Mouse (Mus musculus) bone marrow, adult 2 months (tissue): ENCODE results near the gene Zfp704. TPM values are rescaled to one million over a fixed set of nuclear protein-coding genes. Genes with fewer than 3 reads are reported as not detected.
A peak's percentile ranks its signal among the peaks of the same experiment; 100 is the strongest.

ENCODE experiments used
- H3K27ac ChIP-seq: fragments of 200-500 bp; 2 replicates; pipeline ENCODE4 v1.5.1; 2012; ENCODE audit warnings: low read depth, mild to moderate bottlenecking, control low read depth, inconsistent platforms, low read length; ENCODE audit not compliant: control insufficient read depth, poor library complexity, insufficient read depth
- H3K4me1 ChIP-seq: fragments of 200-500 bp; 2 replicates; pipeline ENCODE4 v1.6.1; 2011; ENCODE audit warnings: low read length; ENCODE audit not compliant: control insufficient read depth, insufficient read depth
- H3K4me3 ChIP-seq: fragments of 200-500 bp; replicated peaks from 2 replicates; pipeline ENCODE3; 2011; ENCODE audit warnings: mild to moderate bottlenecking, low read depth, low read length, control low read depth; ENCODE audit not compliant: control insufficient read depth
- CTCF ChIP-seq: fragments of 200-500 bp; IDR thresholded peaks from 2 replicates; pipeline ENCODE4 v1.5.1; 2011; ENCODE audit warnings: low read length, control low read depth; ENCODE audit not compliant: control insufficient read depth, insufficient read depth
- POLR2A ChIP-seq: fragments of 200-500 bp; IDR thresholded peaks from 2 replicates; pipeline ENCODE4 v1.6.1; 2011; ENCODE audit warnings: low read depth, mild to moderate bottlenecking, control low read depth, low read length, borderline replicate concordance; ENCODE audit not compliant: control insufficient read depth
- WGBS: fragments of 180-500 bp; shearing (Covaris S2); methylation state at CpG from one replicate; pipeline ENCODE4 v1.1.7; 2018; 5-methylcytosine and 5-hydroxymethylcytosine counted together
- polyA plus RNA-seq: library from polyadenylated mRNA; stranded (reverse); fragments of >200 nt; gene quantifications from 2 replicates; pipeline ENCODE4 v1.2.4, GENCODE M21; 2011; ENCODE audit warnings: low replicate concordance; ENCODE audit not compliant: missing spikeins, insufficient read depth, insufficient read length

Zfp704 gene
- polyA plus RNA-seq, 1 experiment: 1.2 TPM

DNA sequence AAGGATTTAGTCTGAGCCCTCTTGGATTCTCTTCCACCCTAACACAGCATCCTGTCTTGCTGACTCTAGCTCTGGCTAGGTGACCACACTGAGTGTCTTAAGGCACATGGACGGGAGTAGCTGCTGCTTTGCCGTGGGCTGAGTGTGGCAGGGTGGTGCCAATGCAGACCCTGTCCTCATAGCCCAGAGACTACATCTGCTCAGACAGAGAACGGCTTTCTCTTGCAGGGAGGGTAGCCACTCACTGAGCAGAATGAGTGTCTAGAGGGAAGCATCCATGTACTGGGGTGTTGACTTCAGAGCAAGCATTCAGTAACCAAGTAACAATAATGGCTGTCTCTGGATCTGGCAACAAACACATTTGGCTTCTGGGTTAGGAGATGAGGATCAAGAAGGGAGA is 179.9 kb downstream of the Zfp704 start:
- TF ChIP-seq CTCF (no peak), POLR2A (no peak)
- WGBS: 79% methylated on average over 3 of the region's 3 CpGs
- Histone ChIP-seq H3K27ac (no peak overlapping the region), H3K4me3 (no peak overlapping the region), H3K4me1 (peaks cover 1% of the 10 kb centered on the region; the same call in 1 of the 2 replicates)

DNA sequence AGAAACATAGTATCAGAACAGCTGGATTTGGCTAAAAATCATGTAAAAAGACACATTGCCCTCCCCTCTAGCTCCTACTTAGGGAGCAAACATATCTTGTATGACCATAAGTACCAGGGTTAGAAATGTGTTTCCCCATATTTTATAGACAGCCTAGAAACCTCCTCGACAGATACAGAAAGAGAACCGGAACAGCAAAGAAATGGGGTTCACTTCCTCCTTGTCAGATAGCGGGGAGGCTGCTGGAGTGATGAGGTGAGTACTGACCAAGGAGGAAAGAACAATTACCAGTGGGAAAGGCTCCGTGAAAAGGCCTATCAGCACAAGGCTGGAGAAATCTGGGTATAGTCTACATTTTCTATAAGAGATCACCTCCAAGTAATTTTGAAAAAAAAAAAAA is 182.1 kb downstream of the Zfp704 start:
- TF ChIP-seq CTCF: no peak
- TF ChIP-seq POLR2A: no peak
- H3K4me3 ChIP-seq: no peak overlapping the region
- H3K4me1 ChIP-seq: no peaks in the 10 kb centered on the region
- no peak overlapping the region for H3K27ac ChIP-seq
- 18% methylated on average over 4 of the region's 4 CpGs for WGBS

DNA sequence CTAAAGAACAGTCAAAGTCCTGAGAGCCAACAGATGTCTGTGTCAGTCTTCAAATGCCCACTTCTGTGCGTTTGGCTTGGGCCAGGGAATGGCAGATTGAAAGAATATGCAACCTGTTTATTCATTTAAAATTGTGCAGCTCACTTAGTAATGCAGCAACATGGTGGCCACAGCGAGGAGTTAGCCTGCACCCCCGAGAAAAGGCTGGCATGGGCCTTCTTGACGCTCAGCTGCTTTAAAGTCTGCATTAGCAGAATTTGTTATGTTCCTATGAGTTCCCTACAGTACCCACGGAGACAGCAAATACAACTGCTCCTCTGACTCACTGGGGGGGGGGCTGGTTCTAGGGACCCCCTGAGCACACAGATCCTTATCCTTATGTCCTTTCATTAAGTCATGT is 184.2 kb downstream of the Zfp704 start:
- WGBS: 83% methylated on average over 5 of the region's 5 CpGs
- Histone ChIP-seq H3K27ac (no peak overlapping the region), H3K4me1 (no peaks in the 10 kb centered on the region), H3K4me3 (no peak overlapping the region)
- TF ChIP-seq POLR2A (no peak), CTCF (no peak)

DNA sequence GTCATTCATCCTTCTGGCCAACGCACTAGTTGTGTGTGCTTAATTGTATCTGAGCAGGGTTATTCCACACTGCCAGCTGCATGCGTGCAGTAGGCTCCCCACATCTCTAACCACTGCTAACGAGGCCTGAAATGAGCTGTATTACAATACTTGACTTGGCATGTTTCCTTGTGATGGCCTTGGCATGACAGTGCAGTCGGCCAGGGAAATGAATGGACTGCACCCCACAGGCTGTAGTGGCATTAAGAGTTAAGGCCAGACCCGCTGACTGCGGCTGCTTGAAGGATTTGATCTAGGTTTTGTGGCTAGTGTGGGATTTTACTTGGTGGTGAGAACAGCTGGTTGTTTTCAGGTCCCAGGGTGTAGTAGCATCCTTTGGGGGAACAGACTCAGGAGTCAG is 185.2 kb downstream of the Zfp704 start:
- 78% methylated on average over 6 of the region's 6 CpGs for WGBS
- TF ChIP-seq POLR2A (no peak), CTCF (no peak)
- no peak overlapping the region for H3K4me3 ChIP-seq
- H3K4me1 ChIP-seq: no peaks in the 10 kb centered on the region
- no peak overlapping the region for H3K27ac ChIP-seq

DNA sequence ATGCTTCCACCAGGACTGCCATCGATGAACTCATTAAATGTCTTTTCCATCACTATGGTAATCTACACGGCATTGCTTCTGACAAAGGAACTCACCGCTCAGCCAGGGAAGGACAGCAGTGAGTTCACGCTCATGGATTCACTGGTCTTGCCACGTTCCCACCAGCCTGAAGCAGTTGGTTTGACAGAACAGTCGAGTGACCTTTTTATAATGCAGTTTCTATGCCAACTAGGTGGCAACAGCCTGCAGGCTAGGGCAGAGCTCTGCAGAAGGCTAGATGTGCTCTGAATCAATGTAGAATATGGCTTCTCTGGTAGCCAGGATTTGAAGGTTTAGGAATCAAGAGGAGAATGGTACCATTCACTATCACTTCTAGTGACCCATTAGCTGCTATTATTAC is 186.2 kb downstream of the Zfp704 start:
- Histone ChIP-seq H3K4me1 (no peaks in the 10 kb centered on the region), H3K4me3 (no peak overlapping the region), H3K27ac (no peak overlapping the region)
- TF ChIP-seq CTCF (no peak), POLR2A (no peak)
- WGBS: 79% methylated on average over 6 of the region's 6 CpGs

DNA sequence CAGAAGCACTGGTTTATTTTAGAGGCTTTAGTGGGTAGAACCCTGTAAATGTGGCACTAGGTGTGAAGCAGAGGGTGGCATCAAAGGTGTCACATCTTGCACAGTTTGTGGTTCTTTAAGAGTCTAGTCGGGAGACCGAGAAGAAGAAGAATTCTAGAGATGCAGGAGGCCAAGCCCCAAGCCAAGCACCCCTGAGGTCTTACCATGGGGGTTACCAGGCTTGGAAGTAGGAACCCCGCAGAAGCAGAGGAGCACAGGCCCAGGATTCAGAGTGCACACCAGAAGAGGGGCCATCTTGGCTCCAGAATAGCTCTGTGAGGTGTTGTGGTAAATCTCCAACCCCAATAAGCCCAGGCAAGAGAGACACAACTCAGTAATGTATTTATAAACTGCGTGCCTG is 201.0 kb downstream of the Zfp704 start:
- Histone ChIP-seq H3K4me3 (no peak overlapping the region), H3K27ac (no peak overlapping the region), H3K4me1 (no peaks in the 10 kb centered on the region; the same call in 1 of the 2 replicates)
- 89% methylated on average over 4 of the region's 4 CpGs for WGBS
- no peak for TF ChIP-seq POLR2A
- no peak for TF ChIP-seq CTCF

DNA sequence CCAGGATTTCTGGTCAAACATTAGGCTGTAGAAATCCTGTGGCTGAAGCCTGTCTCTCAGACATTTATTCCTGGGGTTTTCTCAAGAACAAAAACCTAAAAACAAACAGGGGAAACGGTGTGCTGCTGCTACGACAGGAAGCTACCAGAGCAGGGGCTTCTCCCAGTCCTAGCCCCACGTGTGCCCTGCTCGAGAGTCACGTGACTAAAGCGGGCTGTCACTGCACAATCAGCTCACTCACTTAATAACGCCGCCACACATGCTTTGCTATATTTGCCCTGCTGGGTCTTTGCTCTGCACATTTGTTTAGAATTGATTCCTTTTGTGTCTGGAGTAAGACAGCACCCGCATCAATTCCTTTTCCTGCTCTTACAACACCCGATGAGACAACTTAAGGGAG is 202.1 kb downstream of the Zfp704 start:
- Histone ChIP-seq H3K27ac (no peak overlapping the region), H3K4me3 (no peak overlapping the region), H3K4me1 (peaks cover 2% of the 10 kb centered on the region; the same call in 1 of the 2 replicates)
- TF ChIP-seq POLR2A: no peak
- TF ChIP-seq CTCF: no peak
- 50% methylated on average over 10 of the region's 10 CpGs for WGBS

DNA sequence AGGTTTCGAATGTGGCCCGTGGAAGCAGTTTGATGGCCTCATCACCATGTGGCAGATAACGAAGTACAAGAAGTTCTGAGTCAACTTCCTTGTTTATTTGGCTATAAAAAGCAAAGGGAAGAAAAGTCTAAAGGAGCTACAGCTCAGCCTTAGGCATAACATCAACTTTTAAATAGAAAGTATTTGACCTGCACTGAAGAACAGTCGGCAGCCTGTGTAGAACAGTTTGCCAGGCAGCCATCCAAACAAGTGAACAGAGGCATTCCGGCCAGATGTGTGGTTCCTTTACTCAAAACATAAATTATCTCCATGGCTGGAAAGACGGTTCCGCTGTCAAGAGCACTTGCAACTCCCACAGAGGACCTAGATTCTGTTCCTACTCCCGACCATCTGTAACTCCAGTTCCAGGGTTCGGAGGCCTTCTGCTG is 202.8 kb downstream of the Zfp704 start:
- H3K4me1 ChIP-seq: peaks cover 4% of the 10 kb centered on the region; the same call in 1 of the 2 replicates
- no peak for TF ChIP-seq CTCF
- no peak for TF ChIP-seq POLR2A
- peak overlapping the region; percentile 60; the same call in 1 of the 2 replicates for H3K27ac ChIP-seq
- WGBS: 8% methylated on average over 9 of the region's 9 CpGs
- no peak overlapping the region for H3K4me3 ChIP-seq

DNA sequence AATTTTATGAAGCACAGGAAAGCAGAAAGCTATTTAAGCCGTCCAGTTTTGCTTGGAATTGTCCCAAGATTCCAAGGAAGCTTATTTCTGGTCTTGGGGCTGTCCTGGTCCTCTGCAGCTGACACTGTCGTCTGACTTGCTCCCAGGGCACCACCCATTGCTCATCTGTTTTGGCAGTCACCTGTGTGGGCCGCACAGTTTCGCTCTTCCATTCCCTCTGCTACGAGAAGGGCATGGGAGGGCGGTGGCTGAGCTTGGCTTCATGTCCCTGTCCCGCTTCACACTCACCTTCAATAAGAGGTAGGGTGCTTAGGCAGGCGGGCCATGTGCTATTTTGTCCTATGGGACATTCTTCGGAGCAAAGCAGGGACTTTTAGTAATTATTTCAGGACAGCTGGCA is 204.5 kb downstream of the Zfp704 start:
- WGBS: 71% methylated on average over 9 of the region's 9 CpGs
- H3K27ac ChIP-seq: no peak overlapping the region
- no peak overlapping the region for H3K4me3 ChIP-seq
- no peak for TF ChIP-seq POLR2A
- no peak for TF ChIP-seq CTCF
- H3K4me1 ChIP-seq: peaks cover 6% of the 10 kb centered on the region; the same call in 1 of the 2 replicates
